Mouse (Mus musculus) adrenal gland, postnatal 10 days (tissue): ENCODE results near the gene Rnaseh2b. TPM values are rescaled to one million over a fixed set of nuclear protein-coding genes. Genes with fewer than 3 reads are reported as not detected.
A peak's percentile ranks its signal among the peaks of the same experiment; 100 is the strongest.

Source experiments
- DNase-seq: peaks from one replicate; pipeline ENCODE4 v3.0.0; 2021; ENCODE audit warnings: mixed read lengths
- long read RNA-seq, 2 experiments: library from polyadenylated mRNA; stranded (forward); transcript quantifications; one replicate each; pipeline ENCODE4 v2.0.0; 2021
- total RNA-seq, 2 experiments: library from RNA; stranded (reverse); gene quantifications; 2 replicates each; pipeline ENCODE4 v1.2.3; 2021

Gene Rnaseh2b
- 10 to 100 TPM; 18.4 to 21.9 TPM for total RNA-seq
- long read RNA-seq, experiment 1, transcript Rnaseh2b-201 (11 exons, 1,494 nt), result major isoform, 18 of 29 reads
- long read RNA-seq, experiment 1, partial matches to known transcripts, result 3 of 29 reads
- long read RNA-seq, experiment 1, other reads (novel, unspliced or antisense), result 8 of 29 reads
- long read RNA-seq, experiment 2, transcript Rnaseh2b-201 (11 exons, 1,494 nt), result major isoform, 8 of 15 reads
- long read RNA-seq, experiment 2, partial matches to known transcripts, result 0 of 15 reads
- long read RNA-seq, experiment 2, other reads (novel, unspliced or antisense), result 7 of 15 reads

- DNase-seq, result peak; percentile 26
Observed at GRCm38 (mm10) chr14:62292488-62293339, at the start of gene Rnaseh2b, which contains the start of gene Dleu7. Gene Rnaseh2b (plus strand): TSS chr14:62292589. Gene Dleu7 (minus strand): TSS chr14:62293047.

- no peak for DNase-seq
Observed at GRCm38 (mm10) chr14:62243530-62243929, 48.9 kb upstream of the Rnaseh2b start.

- no peak for DNase-seq
Observed at GRCm38 (mm10) chr14:62245557-62245956, 46.8 kb upstream of the Rnaseh2b start.

GRCm38 (mm10) chr14:62248345-62248744 lies 44.0 kb upstream of the Rnaseh2b start:
- DNase-seq, result peak; percentile 16

- DNase-seq, result peak; percentile 6
Observed at GRCm38 (mm10) chr14:62248796-62249195, 43.6 kb upstream of the Rnaseh2b start.

GRCm38 (mm10) chr14:62249251-62249650 lies 43.1 kb upstream of the Rnaseh2b start:
- DNase-seq, result no peak

GRCm38 (mm10) chr14:62250046-62250445 lies 42.3 kb upstream of the Rnaseh2b start:
- no peak for DNase-seq

GRCm38 (mm10) chr14:62251999-62252398 lies 40.4 kb upstream of the Rnaseh2b start:
- peak; percentile 64 for DNase-seq

GRCm38 (mm10) chr14:62254371-62254770 lies 38.0 kb upstream of the Rnaseh2b start:
- peak; percentile 9 for DNase-seq

- DNase-seq, result peak; percentile 45
Observed at GRCm38 (mm10) chr14:62256066-62256465, 36.3 kb upstream of the Rnaseh2b start.

- DNase-seq, result no peak
Observed at GRCm38 (mm10) chr14:62258125-62258524, 34.3 kb upstream of the Rnaseh2b start.

- DNase-seq, result no peak
Observed at GRCm38 (mm10) chr14:62258978-62259536, 33.3 kb upstream of the Rnaseh2b start.

- DNase-seq, result no peak
Observed at GRCm38 (mm10) chr14:62270698-62271396, 21.5 kb upstream of the Rnaseh2b start.

- DNase-seq, result no peak
Observed at GRCm38 (mm10) chr14:62273604-62274003, 18.8 kb upstream of the Rnaseh2b start.

- DNase-seq, result no peak
Observed at GRCm38 (mm10) chr14:62282974-62283373, 9.4 kb upstream of the Rnaseh2b start.

GRCm38 (mm10) chr14:62288731-62289130 lies 3.7 kb upstream of the Rnaseh2b start:
- no peak for DNase-seq

GRCm38 (mm10) chr14:62291406-62291987 lies 892 bp upstream of the Rnaseh2b start:
- no peak for DNase-seq

- no peak for DNase-seq
Observed at GRCm38 (mm10) chr14:62292166-62292487, 262 bp upstream of the Rnaseh2b start.

- no peak for DNase-seq
Observed at GRCm38 (mm10) chr14:62298808-62299207, 6.4 kb downstream of the Rnaseh2b start.

- DNase-seq, result no peak
Observed at GRCm38 (mm10) chr14:62300031-62300430, 7.6 kb downstream of the Rnaseh2b start.

GRCm38 (mm10) chr14:62307555-62307954 lies 15.2 kb downstream of the Rnaseh2b start:
- DNase-seq, result no peak

- DNase-seq, result no peak
Observed at GRCm38 (mm10) chr14:62309026-62309425, 16.6 kb downstream of the Rnaseh2b start.
